Mouse (Mus musculus): Measurements from ENCODE around the gene H2-Aa. TPM values are rescaled to one million over a fixed set of nuclear protein-coding genes. Genes with fewer than 3 reads are reported as not detected.
A peak's percentile ranks its signal among the peaks of the same experiment; 100 is the strongest.
"Not testable (repeated sequence)": the region's sequence is repeated elsewhere in the genome, so short reads cannot be mapped to it uniquely, and the experiment has no call there.

The H2-Aa gene
- 6.3 and 18.9 TPM in 2 replicates for polyA plus RNA-seq (2015; fragmentation: Nextera tagmentation; extraction: Ambion mirVana)

GRCm38 (mm10) chr17:34287648-34288047 is at the start of gene H2-Aa:
Gene H2-Aa, minus strand, starts transcription at chr17:34287823.
- H3K4me1 ChIP-seq = no peaks in the 10 kb centered on the region
- no peak within 1 kb of the TSS for H3K27ac ChIP-seq
- H3K27me3 ChIP-seq = no peaks in the 10 kb centered on the region
- no peaks in the 10 kb centered on the region for H3K36me3 ChIP-seq
- H3K4me2 ChIP-seq = no peak within 1 kb of the TSS
- 15% methylated on average over 8 of the region's 8 CpGs for WGBS
- no peak within 1 kb of the TSS for H3K9ac ChIP-seq
- H3K9me3 ChIP-seq = no peaks in the 10 kb centered on the region
- no peak within 1 kb of the TSS for H3K4me3 ChIP-seq
- peak; percentile 42; the same call in 1 of the 2 replicates for ATAC-seq (ENCODE audit: borderline replicate concordance, extremely low read depth, low FRiP score, low TSS enrichment)

GRCm38 (mm10) chr17:34331200-34331599 is 43.6 kb upstream of the H2-Aa start:
- no peaks in the 10 kb centered on the region for H3K27me3 ChIP-seq
- no peaks in the 10 kb centered on the region for H3K9me3 ChIP-seq
- no peaks in the 10 kb centered on the region for H3K4me1 ChIP-seq
- 92% methylated on average over 1 of the region's 1 CpGs for WGBS
- no peak overlapping the region for H3K9ac ChIP-seq
- no peak overlapping the region for H3K27ac ChIP-seq
- no peak overlapping the region for H3K4me2 ChIP-seq
- H3K36me3 ChIP-seq = no peaks in the 10 kb centered on the region
- no peak overlapping the region for H3K4me3 ChIP-seq
- no peak for ATAC-seq (ENCODE audit: borderline replicate concordance, extremely low read depth, low FRiP score, low TSS enrichment)

- Histone ChIP-seq H3K4me2 (no peak overlapping the region), H3K4me3 (no peak overlapping the region), H3K36me3 (no peaks in the 10 kb centered on the region), H3K4me1 (no peaks in the 10 kb centered on the region), H3K9ac (no peak overlapping the region), H3K27ac (no peak overlapping the region), H3K9me3 (no peaks in the 10 kb centered on the region), H3K27me3 (no peaks in the 10 kb centered on the region)
- 58% methylated on average over 2 of the region's 2 CpGs for WGBS
- no peak for ATAC-seq (ENCODE audit: borderline replicate concordance, extremely low read depth, low FRiP score, low TSS enrichment)
Measured at GRCm38 (mm10) chr17:34329807-34330206, 42.2 kb upstream of the H2-Aa start.

- ATAC-seq (ENCODE audit: borderline replicate concordance, extremely low read depth, low FRiP score, low TSS enrichment) = no peak
- H3K4me2 ChIP-seq = no peak overlapping the region
Measured at GRCm38 (mm10) chr17:34326373-34326772, 38.8 kb upstream of the H2-Aa start.

GRCm38 (mm10) chr17:34325436-34325835 is 37.8 kb upstream of the H2-Aa start, which contains the start of gene H2-Eb2:
Gene H2-Eb2, plus strand, starts transcription at chr17:34325665.
- Histone ChIP-seq H3K27ac (no peak within 1 kb of the TSS), H3K9ac (no peak within 1 kb of the TSS), H3K27me3 (no peaks in the 10 kb centered on the region), H3K4me3 (no peak within 1 kb of the TSS), H3K36me3 (no peaks in the 10 kb centered on the region), H3K4me1 (no peaks in the 10 kb centered on the region), H3K9me3 (no peaks in the 10 kb centered on the region), H3K4me2 (no peak within 1 kb of the TSS)
- WGBS = 52% methylated on average over 4 of the region's 4 CpGs
- no peak for ATAC-seq (ENCODE audit: borderline replicate concordance, extremely low read depth, low FRiP score, low TSS enrichment)

More at GRCm38 (mm10) chr17:34326373-34326772, 38.8 kb upstream of the H2-Aa start:
- whole genome bisulfite sequencing = 65% methylated on average over 3 of the region's 3 CpGs
- H3K9ac ChIP-seq = no peak overlapping the region
- no peak overlapping the region for H3K4me3 ChIP-seq
- no peaks in the 10 kb centered on the region for H3K4me1 ChIP-seq
- H3K27me3 ChIP-seq = no peaks in the 10 kb centered on the region
- no peak overlapping the region for H3K27ac ChIP-seq
- H3K9me3 ChIP-seq = no peaks in the 10 kb centered on the region
- H3K36me3 ChIP-seq = no peaks in the 10 kb centered on the region

GRCm38 (mm10) chr17:34317275-34317674 is 29.7 kb upstream of the H2-Aa start:
- Histone ChIP-seq H3K4me3 (no peak overlapping the region), H3K9me3 (no peaks in the 10 kb centered on the region), H3K4me2 (no peak overlapping the region), H3K27ac (no peak overlapping the region), H3K36me3 (no peaks in the 10 kb centered on the region), H3K4me1 (no peaks in the 10 kb centered on the region), H3K9ac (no peak overlapping the region), H3K27me3 (no peaks in the 10 kb centered on the region)
- ATAC-seq (ENCODE audit: borderline replicate concordance, extremely low read depth, low FRiP score, low TSS enrichment) = no peak
- 27% methylated on average over 2 of the region's 2 CpGs for WGBS

GRCm38 (mm10) chr17:34316697-34317096 is 29.1 kb upstream of the H2-Aa start:
- Histone ChIP-seq H3K27ac (no peak overlapping the region), H3K4me1 (no peaks in the 10 kb centered on the region), H3K4me3 (no peak overlapping the region), H3K9ac (no peak overlapping the region), H3K36me3 (no peaks in the 10 kb centered on the region), H3K4me2 (no peak overlapping the region), H3K9me3 (no peaks in the 10 kb centered on the region), H3K27me3 (no peaks in the 10 kb centered on the region)
- no peak for ATAC-seq (ENCODE audit: borderline replicate concordance, extremely low read depth, low FRiP score, low TSS enrichment)
- 58% methylated on average over 2 of the region's 2 CpGs for WGBS

- Histone ChIP-seq H3K27ac (no peak overlapping the region), H3K4me2 (no peak overlapping the region), H3K9me3 (no peaks in the 10 kb centered on the region), H3K4me1 (no peaks in the 10 kb centered on the region), H3K27me3 (no peaks in the 10 kb centered on the region), H3K4me3 (no peak overlapping the region), H3K9ac (no peak overlapping the region), H3K36me3 (no peaks in the 10 kb centered on the region)
- 70% methylated on average over 1 of the region's 1 CpGs for WGBS
- no peak for ATAC-seq (ENCODE audit: borderline replicate concordance, extremely low read depth, low FRiP score, low TSS enrichment)
Measured at GRCm38 (mm10) chr17:34315512-34315911, 27.9 kb upstream of the H2-Aa start.

GRCm38 (mm10) chr17:34314286-34314685 is 26.7 kb upstream of the H2-Aa start:
- no peak overlapping the region for H3K27ac ChIP-seq
- 0 out of 2 replicates have a peak, but pooled peaks cover under 1% of the 10 kb centered on the region for H3K4me1 ChIP-seq
- no peak overlapping the region for H3K4me2 ChIP-seq
- no peaks in the 10 kb centered on the region for H3K27me3 ChIP-seq
- H3K9ac ChIP-seq = no peak overlapping the region
- no peak for ATAC-seq (ENCODE audit: borderline replicate concordance, extremely low read depth, low FRiP score, low TSS enrichment)
- WGBS = 54% methylated on average over 9 of the region's 9 CpGs
- no peaks in the 10 kb centered on the region for H3K9me3 ChIP-seq
- no peaks in the 10 kb centered on the region for H3K36me3 ChIP-seq
- no peak overlapping the region for H3K4me3 ChIP-seq

- Histone ChIP-seq H3K9me3 (no peaks in the 10 kb centered on the region), H3K36me3 (no peaks in the 10 kb centered on the region), H3K9ac (no peak overlapping the region), H3K4me3 (no peak overlapping the region), H3K4me2 (no peak overlapping the region), H3K27ac (no peak overlapping the region), H3K4me1 (0 out of 2 replicates have a peak, but pooled peaks cover 3% of the 10 kb centered on the region), H3K27me3 (no peaks in the 10 kb centered on the region)
- no peak for ATAC-seq (ENCODE audit: borderline replicate concordance, extremely low read depth, low FRiP score, low TSS enrichment)
- WGBS = 28% methylated on average over 3 of the region's 3 CpGs
Measured at GRCm38 (mm10) chr17:34313393-34313792, 25.8 kb upstream of the H2-Aa start.

GRCm38 (mm10) chr17:34312185-34312584 is 24.6 kb upstream of the H2-Aa start:
- no peak overlapping the region for H3K4me3 ChIP-seq
- H3K9ac ChIP-seq = no peak overlapping the region
- H3K36me3 ChIP-seq = no peaks in the 10 kb centered on the region
- WGBS = 61% methylated on average over 1 of the region's 1 CpGs
- no peak overlapping the region for H3K27ac ChIP-seq
- peaks cover 1% of the 10 kb centered on the region; the same call in 1 of the 2 replicates for H3K27me3 ChIP-seq
- no peak overlapping the region for H3K4me2 ChIP-seq
- no peaks in the 10 kb centered on the region for H3K9me3 ChIP-seq
- no peak for ATAC-seq (ENCODE audit: borderline replicate concordance, extremely low read depth, low FRiP score, low TSS enrichment)
- H3K4me1 ChIP-seq = 0 out of 2 replicates have a peak, but pooled peaks cover 3% of the 10 kb centered on the region

- ATAC-seq (ENCODE audit: borderline replicate concordance, extremely low read depth, low FRiP score, low TSS enrichment); H3K36me3 ChIP-seq; H3K4me3 ChIP-seq; H3K9me3 ChIP-seq; H3K9ac ChIP-seq; H3K4me1 ChIP-seq; H3K4me2 ChIP-seq; H3K27ac ChIP-seq; H3K27me3 ChIP-seq: not testable (repeated sequence)
- 74% methylated on average over 3 of the region's 3 CpGs for WGBS
Measured at GRCm38 (mm10) chr17:34310526-34310925, 22.9 kb upstream of the H2-Aa start.

All from lung, embryonic 15.5 days (tissue).